Mouse (Mus musculus) testis, adult 10 weeks (tissue): ENCODE results near the gene Hbb-bs. TPM values are rescaled to one million over a fixed set of nuclear protein-coding genes. Genes with fewer than 3 reads are reported as not detected.

Experiments used
- polyA plus RNA-seq: library from polyadenylated mRNA; stranded (reverse); fragments of 350-450 nt; fragmentation: Illumina TruSeq; extraction: RNeasy Lipid Tissue Mini Kit (QIAGEN cat#74804); gene quantifications from one replicate; pipeline ENCODE4 v1.2.3, GENCODE M21; 2014; ENCODE audit warnings: low read depth, low replicate concordance

Gene Hbb-bs
- 9.6 TPM for polyA plus RNA-seq

GRCm38 (mm10) chr7:103827808-103828207, at the start of gene Hbb-bs:
TSS of gene Hbb-bs (minus strand) at chr7:103828096.

GRCm38 (mm10) chr7:103853090-103853489, 25.2 kb upstream of the Hbb-bs start, which contains the start of gene Hbb-y:
TSS of gene Hbb-y (minus strand) at chr7:103853216.

GRCm38 (mm10) chr7:103843034-103843433, 15.1 kb upstream of the Hbb-bs start, which contains the start of gene Hbb-bh1:
TSS of gene Hbb-bh1 (minus strand) at chr7:103843164.

GRCm38 (mm10) chr7:103840268-103840667, 12.4 kb upstream of the Hbb-bs start, which contains the start of gene Hbb-bh2:
TSS of gene Hbb-bh2 (minus strand) at chr7:103840520.

GRCm38 (mm10) chr7:103813766-103814165, 14.1 kb downstream of the Hbb-bs start, which contains the start of gene Hbb-bt:
TSS of gene Hbb-bt (minus strand) at chr7:103813996.

GRCm38 (mm10) chr7:103791721-103792120, 36.2 kb downstream of the Hbb-bs start, which contains the start of gene Olfr67:
TSS of gene Olfr67 (minus strand) at chr7:103791821.

GRCm38 (mm10) chr7:103779598-103779997, 48.3 kb downstream of the Hbb-bs start, which contains the start of gene Olfr68:
TSS of gene Olfr68 (minus strand) at chr7:103779698.

Other genes starting within 250 kb of the Hbb-bs start
- not detected for gene Olfr618, start 238.0 kb downstream of the Hbb-bs start, polyA plus RNA-seq
- not detected for gene Olfr619, start 227.5 kb downstream of the Hbb-bs start, polyA plus RNA-seq
- gene Olfr620, start 215.6 kb downstream of the Hbb-bs start, polyA plus RNA-seq: not detected
- gene Olfr622, start 185.4 kb downstream of the Hbb-bs start, polyA plus RNA-seq: not detected
- not detected for gene Olfr623, start 164.4 kb downstream of the Hbb-bs start, polyA plus RNA-seq
- gene Olfr624, start 156.9 kb downstream of the Hbb-bs start, polyA plus RNA-seq: 0.06 TPM
- not detected for gene Olfr625-ps1, start 145.4 kb downstream of the Hbb-bs start, polyA plus RNA-seq
- gene Olfr243, start 113.4 kb downstream of the Hbb-bs start, polyA plus RNA-seq: not detected
- gene Olfr628, start 97.7 kb downstream of the Hbb-bs start, polyA plus RNA-seq: not detected
- not detected for gene Olfr629, start 83.2 kb downstream of the Hbb-bs start, polyA plus RNA-seq
- gene Olfr630, start 70.8 kb downstream of the Hbb-bs start, polyA plus RNA-seq: not detected
- not detected for gene Olfr69, start 56.5 kb downstream of the Hbb-bs start, polyA plus RNA-seq
- not detected for gene Olfr68, start 48.4 kb downstream of the Hbb-bs start, polyA plus RNA-seq
- gene Olfr67, start 36.3 kb downstream of the Hbb-bs start, polyA plus RNA-seq: not detected
- 0.62 TPM for gene Hbb-bt, start 14.1 kb downstream of the Hbb-bs start, polyA plus RNA-seq
- not detected for gene Hbb-bh2, start 12.4 kb upstream of the Hbb-bs start, polyA plus RNA-seq
- gene Hbb-bh1, start 15.1 kb upstream of the Hbb-bs start, polyA plus RNA-seq: not detected
- not detected for gene Hbb-y, start 25.1 kb upstream of the Hbb-bs start, polyA plus RNA-seq
- not detected for gene Olfr66, start 58.2 kb upstream of the Hbb-bs start, polyA plus RNA-seq
- not detected for gene Olfr64, start 66.4 kb upstream of the Hbb-bs start, polyA plus RNA-seq
- not detected for gene Olfr65, start 75.4 kb upstream of the Hbb-bs start, polyA plus RNA-seq
- not detected for gene Olfr631, start 100.7 kb upstream of the Hbb-bs start, polyA plus RNA-seq
- gene Olfr632, start 106.3 kb upstream of the Hbb-bs start, polyA plus RNA-seq: not detected
- gene Olfr633, start 116.3 kb upstream of the Hbb-bs start, polyA plus RNA-seq: not detected
- 0.03 TPM for gene Olfr635, start 143.1 kb upstream of the Hbb-bs start, polyA plus RNA-seq
- gene Olfr638, start 170.7 kb upstream of the Hbb-bs start, polyA plus RNA-seq: not detected
- 0.07 TPM for gene Olfr639, start 189.2 kb upstream of the Hbb-bs start, polyA plus RNA-seq
- gene Olfr640, start 197.5 kb upstream of the Hbb-bs start, polyA plus RNA-seq: not detected
- gene Olfr641, start 207.3 kb upstream of the Hbb-bs start, polyA plus RNA-seq: not detected
- gene Olfr642, start 224.6 kb upstream of the Hbb-bs start, polyA plus RNA-seq: 0.13 TPM
- 0.67 TPM for gene 4930516K23Rik, start 233.3 kb upstream of the Hbb-bs start, polyA plus RNA-seq
- not detected for gene Olfr644, start 243.8 kb upstream of the Hbb-bs start, polyA plus RNA-seq